10 mouse cellular contexts compared by ENCODE assay signal in the genomic region with DNA sequence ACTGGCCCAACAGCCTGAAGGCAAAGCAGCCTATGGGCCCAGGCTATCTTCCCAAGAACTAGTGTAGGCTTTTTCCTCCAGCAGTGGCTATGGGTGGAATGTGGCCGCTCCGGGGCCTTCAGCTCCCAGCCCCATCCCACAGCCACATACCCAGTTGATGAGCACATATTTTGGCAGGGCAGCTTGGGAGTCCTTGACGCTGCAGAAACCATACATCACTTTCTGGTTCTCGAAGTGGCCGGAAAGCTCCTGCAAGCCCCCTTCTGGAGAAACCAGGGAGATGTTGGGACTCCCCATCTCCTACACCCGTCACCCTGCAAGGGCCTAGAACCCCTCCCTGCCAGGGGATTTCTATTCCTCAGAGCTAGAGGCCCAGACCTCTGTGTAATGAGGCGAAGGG. TPM values are rescaled to one million over a fixed set of nuclear protein-coding genes. Genes with fewer than 3 reads are reported as not detected.
DNase-seq lines count a peak whose midpoint lies in the region; ATAC-seq and TF ChIP-seq lines count a peak whose summit lies in the region.
"Had no signal": no experiment of that assay in that cellular context is flagged by ENCODE, and none has a peak within 500 bp of the region (broad histone marks: within the 10 kb centered on the region; RNA-seq: fewer than 3 reads in every experiment).

No protein-coding gene starts in this region.

- peaks cover 4% of the 10 kb centered on the region; the same call in 1 of the 2 replicates for H3K27me3 ChIP-seq in liver, adult 2 months (ENCODE audit: control insufficient read depth, insufficient read depth, low read length)
- peaks cover 42% of the 10 kb centered on the region for H3K27me3 ChIP-seq in liver, embryonic 11.5 days (replicated peaks; ENCODE audit: control insufficient read depth, insufficient read depth, low read length)
- no peaks in the 10 kb centered on the region for H3K27me3 ChIP-seq in forebrain, embryonic 14.5 days (replicated peaks; ENCODE audit: control insufficient read depth, insufficient read depth, low read length)
- no peaks in the 10 kb centered on the region for H3K27me3 ChIP-seq in midbrain, embryonic 15.5 days (replicated peaks)

- no peak overlapping the region for H3K4me2 ChIP-seq in liver, embryonic 11.5 days
- H3K4me2 ChIP-seq in forebrain, embryonic 14.5 days (ENCODE audit: low read length): peak overlapping the region; percentile 99; the same call in 1 of the 2 replicates
- H3K4me2 ChIP-seq in midbrain, embryonic 15.5 days: peak overlapping the region; percentile 94
- H3K4me2 ChIP-seq: liver, embryonic 13.5 days had no signal

- no peak for DNase-seq in liver, adult 2 months (ENCODE audit: extremely low read depth, low read depth, low spot score)
- no peak for DNase-seq in liver, embryonic 11.5 days (ENCODE audit: low spot score)
- peak; percentile 53 for DNase-seq in adrenal gland, postnatal 25 days
- no peak for DNase-seq in forebrain, embryonic 14.5 days (ENCODE audit: low spot score)
- DNase-seq in left cerebral cortex, adult 18-20 months (ENCODE audit: low spot score in 2 of 2): no peak
- DNase-seq in liver: no peak
- DNase-seq: liver, embryonic 13.5 days; retina, postnatal 1 day had no signal

- peak overlapping the region; percentile 31; the same call in 1 of the 2 replicates for H3K9ac ChIP-seq in liver, adult 2 months (ENCODE audit: low read depth, low read length)
- H3K9ac ChIP-seq in liver, embryonic 11.5 days (ENCODE audit: low read depth, low read length): no peak overlapping the region
- 0 out of 2 replicates have a peak overlapping the region, but pooled peaks have one; percentile 100 for H3K9ac ChIP-seq in forebrain, embryonic 14.5 days (ENCODE audit: low read length)
- H3K9ac ChIP-seq in midbrain, embryonic 15.5 days: 0 out of 2 replicates have a peak overlapping the region, but pooled peaks have one; percentile 100
- H3K9ac ChIP-seq: liver, embryonic 13.5 days had no signal

- H3K9me3 ChIP-seq in liver, embryonic 11.5 days (ENCODE audit: control insufficient read depth, low read length): no peaks in the 10 kb centered on the region
- no peaks in the 10 kb centered on the region for H3K9me3 ChIP-seq in forebrain, embryonic 14.5 days (replicated peaks; ENCODE audit: control insufficient read depth, low read length)
- no peaks in the 10 kb centered on the region for H3K9me3 ChIP-seq in midbrain, embryonic 15.5 days
- H3K9me3 ChIP-seq: liver, embryonic 13.5 days had no signal

- no peaks in the 10 kb centered on the region; the same call in 1 of the 2 replicates for H3K4me1 ChIP-seq in liver, adult 2 months (ENCODE audit: control insufficient read depth, insufficient read depth, low read length)
- H3K4me1 ChIP-seq in liver, embryonic 11.5 days (replicated peaks; ENCODE audit: control insufficient read depth, insufficient read depth, low read length): peaks cover 32% of the 10 kb centered on the region
- H3K4me1 ChIP-seq in forebrain, embryonic 14.5 days (ENCODE audit: control insufficient read depth, insufficient read depth, low read length): peaks cover 31% of the 10 kb centered on the region
- peaks cover 46% of the 10 kb centered on the region for H3K4me1 ChIP-seq in midbrain, embryonic 15.5 days

- WGBS in liver, adult 2 months: 85% methylated on average over 7 of the region's 7 CpGs
- WGBS in liver, embryonic 11.5 days: 76% methylated on average over 7 of the region's 7 CpGs
- 84% methylated on average over 6 of the region's 7 CpGs for WGBS in forebrain, embryonic 14.5 days
- 73% methylated on average over 7 of the region's 7 CpGs for WGBS in midbrain, embryonic 15.5 days

- no peak overlapping the region for H3K4me3 ChIP-seq in liver, adult 2 months (ENCODE audit: insufficient read depth, low read depth, low read length)
- H3K4me3 ChIP-seq in liver, embryonic 11.5 days (ENCODE audit: low read depth, low read length): no peak overlapping the region
- peak overlapping the region; percentile 99; the same call in 1 of the 2 replicates for H3K4me3 ChIP-seq in forebrain, embryonic 14.5 days (ENCODE audit: low read depth, low read length)
- peak overlapping the region; percentile 77; the same call in 1 of the 2 replicates for H3K4me3 ChIP-seq in midbrain, embryonic 15.5 days
- H3K4me3 ChIP-seq: liver, embryonic 13.5 days had no signal

- no peak for TF ChIP-seq CTCF in liver, adult 2 months (IDR thresholded peaks at IDR 0.05; ENCODE audit: low read depth, low read length)

- no peak for TF ChIP-seq POLR2A in liver, adult 2 months (IDR thresholded peaks at IDR 0.05; ENCODE audit: extremely low read depth, insufficient read depth, low read length)

- ATAC-seq in liver, embryonic 11.5 days (replicated peaks; ENCODE audit: low FRiP score): no peak
- no peak for ATAC-seq in forebrain, embryonic 14.5 days
- no peak for ATAC-seq in midbrain, embryonic 15.5 days (replicated peaks)
- no peak for ATAC-seq in granulocyte monocyte progenitor cell, adult 5-6 weeks (replicated peaks; ENCODE audit: poor library complexity, severe bottlenecking)

- H3K27ac ChIP-seq in liver, adult 2 months (replicated peaks; ENCODE audit: insufficient read depth, low read depth, low read length): peak overlapping the region; percentile 12; the same call in 1 of the 2 replicates
- H3K27ac ChIP-seq in liver, embryonic 11.5 days (ENCODE audit: low read depth, low read length): no peak overlapping the region
- H3K27ac ChIP-seq in forebrain, embryonic 14.5 days (ENCODE audit: low read depth, low read length): no peak overlapping the region
- peak overlapping the region; percentile 99 for H3K27ac ChIP-seq in midbrain, embryonic 15.5 days
- H3K27ac ChIP-seq: liver, embryonic 13.5 days had no signal

- no peaks in the 10 kb centered on the region for H3K79me2 ChIP-seq in liver, adult 2 months (ENCODE audit: control insufficient read depth, insufficient read depth, low read length)

- H3K36me3 ChIP-seq in liver, adult 2 months (ENCODE audit: control insufficient read depth, insufficient read depth, low read length): no peaks in the 10 kb centered on the region
- H3K36me3 ChIP-seq in liver, embryonic 11.5 days (ENCODE audit: control insufficient read depth, insufficient read depth, low read length): peaks cover 5% of the 10 kb centered on the region; the same call in 1 of the 2 replicates
- H3K36me3 ChIP-seq in forebrain, embryonic 14.5 days (ENCODE audit: control insufficient read depth, insufficient read depth, low read length): peaks cover 66% of the 10 kb centered on the region
- peaks cover 35% of the 10 kb centered on the region for H3K36me3 ChIP-seq in midbrain, embryonic 15.5 days (replicated peaks)

RNA-seq across cellular contexts. Expression of gene Dbn1, which starts 5.4 kb away (rescaled TPM):
- 0.65 and 0.81 TPM in 2 replicates for total RNA-seq in liver, adult 2 months (2014; rRNA removed)
- polyA plus RNA-seq in liver, adult 2 months (2012; rRNA removed): 2.1 and 2.3 TPM in 2 replicates
- 64.9 and 69.0 TPM in 2 replicates for polyA plus RNA-seq in liver, embryonic 11.5 days (2014; fragmentation: Nextera tagmentation; extraction: Ambion mirVana)
- total RNA-seq in adrenal gland, postnatal 25 days (2021): 14.6 and 19.1 TPM in 2 replicates
- polyA plus RNA-seq in forebrain, embryonic 14.5 days (2014; fragmentation: Nextera tagmentation; extraction: Ambion mirVana): 396 and 523 TPM in 2 replicates
- polyA plus RNA-seq in midbrain, embryonic 15.5 days (2015; fragmentation: Nextera tagmentation; extraction: Ambion mirVana): 622 and 645 TPM in 2 replicates
- total RNA-seq in granulocyte monocyte progenitor cell, adult 5-6 weeks (2014; fragmentation: Nextera tagmentation): 0.19 and 1.4 TPM in 2 replicates
- 1.6 and 1.9 TPM in 2 replicates for total RNA-seq in granulocyte monocyte progenitor cell, adult 5-6 weeks (2017)
- total RNA-seq in left cerebral cortex, adult 18-20 months (2021): 100 to 1,000 TPM; 263 to 271 TPM

RNA-seq across cellular contexts. Expression of gene Prr7, which starts 18.5 kb away (rescaled TPM):
- total RNA-seq in liver, adult 2 months (2014; rRNA removed): not detected in 2 replicates
- polyA plus RNA-seq in liver, adult 2 months (2012; rRNA removed): 0.31 and 0.44 TPM in 2 replicates
- polyA plus RNA-seq in liver, embryonic 11.5 days (2014; fragmentation: Nextera tagmentation; extraction: Ambion mirVana): 0.29 and 0.35 TPM in 2 replicates
- total RNA-seq in adrenal gland, postnatal 25 days (2021): 3.8 and 3.9 TPM in 2 replicates
- 6.7 and 7.4 TPM in 2 replicates for polyA plus RNA-seq in forebrain, embryonic 14.5 days (2014; fragmentation: Nextera tagmentation; extraction: Ambion mirVana)
- polyA plus RNA-seq in midbrain, embryonic 15.5 days (2015; fragmentation: Nextera tagmentation; extraction: Ambion mirVana): 5.5 and 5.7 TPM in 2 replicates
- 1.9 TPM in 1 of 2 replicates, not detected in the other for total RNA-seq in granulocyte monocyte progenitor cell, adult 5-6 weeks (2014; fragmentation: Nextera tagmentation)
- 1.6 TPM in 1 of 2 replicates, not detected in the other for total RNA-seq in granulocyte monocyte progenitor cell, adult 5-6 weeks (2017)
- 10 to 100 TPM; 66.6 to 70.1 TPM for total RNA-seq in left cerebral cortex, adult 18-20 months (2021)
- polyA plus RNA-seq: liver, embryonic 13.5 days had no signal

RNA-seq across cellular contexts. Expression of gene Pdlim7, which starts 30.9 kb away (rescaled TPM):
- 3.6 and 6.4 TPM in 2 replicates for total RNA-seq in liver, adult 2 months (2014; rRNA removed)
- polyA plus RNA-seq in liver, adult 2 months (2012; rRNA removed): 6.7 and 10.2 TPM in 2 replicates
- 86.4 and 94.6 TPM in 2 replicates for polyA plus RNA-seq in liver, embryonic 11.5 days (2014; fragmentation: Nextera tagmentation; extraction: Ambion mirVana)
- total RNA-seq in adrenal gland, postnatal 25 days (2021): 17.6 and 18.7 TPM in 2 replicates
- 124 and 127 TPM in 2 replicates for polyA plus RNA-seq in forebrain, embryonic 14.5 days (2014; fragmentation: Nextera tagmentation; extraction: Ambion mirVana)
- 167 and 171 TPM in 2 replicates for polyA plus RNA-seq in midbrain, embryonic 15.5 days (2015; fragmentation: Nextera tagmentation; extraction: Ambion mirVana)
- total RNA-seq in granulocyte monocyte progenitor cell, adult 5-6 weeks (2014; fragmentation: Nextera tagmentation): 10.2 and 23.3 TPM in 2 replicates
- 4.1 and 5.7 TPM in 2 replicates for total RNA-seq in granulocyte monocyte progenitor cell, adult 5-6 weeks (2017)
- total RNA-seq in left cerebral cortex, adult 18-20 months (2021): 100 to 1,000 TPM in 1 of 2 experiments, 10 to 100 TPM in 1; 91.7 to 101 TPM

RNA-seq across cellular contexts. Expression of gene Grk6, which starts 37.7 kb away (rescaled TPM):
- total RNA-seq in liver, adult 2 months (2014; rRNA removed): 8.8 and 13.6 TPM in 2 replicates
- polyA plus RNA-seq in liver, adult 2 months (2012; rRNA removed): 12.4 and 14.3 TPM in 2 replicates
- polyA plus RNA-seq in liver, embryonic 11.5 days (2014; fragmentation: Nextera tagmentation; extraction: Ambion mirVana): 45.8 and 49.0 TPM in 2 replicates
- 47.9 and 62.1 TPM in 2 replicates for total RNA-seq in adrenal gland, postnatal 25 days (2021)
- polyA plus RNA-seq in forebrain, embryonic 14.5 days (2014; fragmentation: Nextera tagmentation; extraction: Ambion mirVana): 25.0 and 28.9 TPM in 2 replicates
- polyA plus RNA-seq in midbrain, embryonic 15.5 days (2015; fragmentation: Nextera tagmentation; extraction: Ambion mirVana): 40.8 and 41.4 TPM in 2 replicates
- 56.7 and 62.4 TPM in 2 replicates for total RNA-seq in granulocyte monocyte progenitor cell, adult 5-6 weeks (2014; fragmentation: Nextera tagmentation)
- total RNA-seq in granulocyte monocyte progenitor cell, adult 5-6 weeks (2017): 64.8 and 67.5 TPM in 2 replicates
- total RNA-seq in left cerebral cortex, adult 18-20 months (2021): 10 to 100 TPM; 63.2 to 64.6 TPM

RNA-seq across cellular contexts. Expression of gene Dok3, which starts 46.6 kb away (rescaled TPM):
- total RNA-seq in liver, adult 2 months (2014; rRNA removed): 0.46 and 0.94 TPM in 2 replicates
- 2.5 and 5.2 TPM in 2 replicates for polyA plus RNA-seq in liver, adult 2 months (2012; rRNA removed)
- 4.3 and 6.0 TPM in 2 replicates for polyA plus RNA-seq in liver, embryonic 11.5 days (2014; fragmentation: Nextera tagmentation; extraction: Ambion mirVana)
- total RNA-seq in adrenal gland, postnatal 25 days (2021): 3.4 and 4.4 TPM in 2 replicates
- polyA plus RNA-seq in forebrain, embryonic 14.5 days (2014; fragmentation: Nextera tagmentation; extraction: Ambion mirVana): 1.4 and 2.9 TPM in 2 replicates
- polyA plus RNA-seq in midbrain, embryonic 15.5 days (2015; fragmentation: Nextera tagmentation; extraction: Ambion mirVana): 5.6 and 6.4 TPM in 2 replicates
- 26.2 and 59.4 TPM in 2 replicates for total RNA-seq in granulocyte monocyte progenitor cell, adult 5-6 weeks (2014; fragmentation: Nextera tagmentation)
- total RNA-seq in granulocyte monocyte progenitor cell, adult 5-6 weeks (2017): 32.7 and 40.6 TPM in 2 replicates
- total RNA-seq in left cerebral cortex, adult 18-20 months (2021): 10 to 100 TPM in 1 of 2 experiments, 1 to 10 TPM in 1; 9.1 to 12.2 TPM

Comparison
In these comparisons a context has a peak if more than half of its experiments do, and no peak if none do; other contexts are left out.
1. H3K27ac ChIP-seq: peak in liver, adult 2 months (single experiment) and midbrain, embryonic 15.5 days (single experiment); none in liver, embryonic 11.5 days (single experiment) and forebrain, embryonic 14.5 days (single experiment).
2. H3K4me3 ChIP-seq: peak in forebrain, embryonic 14.5 days (single experiment) and midbrain, embryonic 15.5 days (single experiment); none in liver, adult 2 months (single experiment) and liver, embryonic 11.5 days (single experiment).
3. RNA of gene Dbn1, which starts 5.4 kb away (total RNA-seq): 263 to 271 TPM in left cerebral cortex, adult 18-20 months; 14.6 to 19.1 TPM in adrenal gland, postnatal 25 days, 0.19 to 1.9 TPM in granulocyte monocyte progenitor cell, adult 5-6 weeks and 0.65 to 0.81 TPM in liver, adult 2 months; every median in the first group is over 10 times any median in the second.
4. RNA of gene Prr7, which starts 18.5 kb away (total RNA-seq): 66.6 to 70.1 TPM in left cerebral cortex, adult 18-20 months; 3.8 to 3.9 TPM in adrenal gland, postnatal 25 days, 1.6 to 1.9 TPM in granulocyte monocyte progenitor cell, adult 5-6 weeks and not detected in liver, adult 2 months; every median in the first group is over 10 times any median in the second.